ENCODE assay signal across 8 mouse cellular contexts in the genomic region with DNA sequence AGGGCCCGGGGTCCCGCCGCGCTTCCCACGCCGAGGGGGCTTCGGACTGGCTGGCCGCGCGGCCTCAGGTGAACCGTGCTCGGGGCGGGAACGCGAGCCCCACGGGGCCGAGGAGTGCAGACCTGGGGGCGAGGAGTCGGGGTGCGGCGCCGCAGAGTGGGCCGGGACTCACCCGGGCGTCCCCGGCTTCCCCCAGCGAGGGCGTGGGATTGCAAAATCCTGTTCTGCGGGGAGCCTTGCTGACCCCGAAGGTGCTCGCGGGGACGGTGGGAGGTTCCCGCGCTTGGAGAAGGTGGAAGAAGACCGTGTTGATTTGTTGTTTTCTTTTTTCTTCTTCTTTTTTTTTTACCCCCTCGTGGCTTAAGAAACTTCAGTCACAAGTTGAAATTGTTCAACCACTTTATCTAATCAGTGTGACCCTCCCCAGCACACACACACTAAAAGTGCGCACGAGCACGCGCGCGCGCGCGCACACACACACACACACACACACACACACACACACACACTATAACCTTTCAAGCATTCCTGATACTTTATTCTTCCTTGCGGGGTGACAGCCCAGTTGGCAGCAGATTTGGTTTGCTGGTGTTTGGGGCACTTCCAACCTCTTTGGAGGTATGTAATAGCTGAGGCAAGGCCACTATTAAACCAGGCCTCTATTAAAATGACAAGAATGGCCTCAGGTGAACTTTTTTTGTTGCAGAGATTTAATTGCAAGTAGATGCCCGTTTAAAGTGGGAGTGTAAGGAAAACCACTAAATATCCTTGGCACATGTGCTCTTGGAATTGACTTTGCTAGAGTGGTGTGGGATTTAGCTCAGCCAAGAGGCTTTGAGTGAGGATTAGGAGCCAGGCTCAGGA. TPM values are rescaled to one million over a fixed set of nuclear protein-coding genes. Genes with fewer than 3 reads are reported as not detected.
DNase-seq lines count a peak whose midpoint lies in the region; ATAC-seq and TF ChIP-seq lines count a peak whose summit lies in the region.

No protein-coding gene starts in this region.

- H3K4me2 ChIP-seq in forebrain, postnatal 0 days (ENCODE audit: low read depth) = peak overlapping the region; percentile 97
- H3K4me2 ChIP-seq in intestine, embryonic 15.5 days (replicated peaks) = peak overlapping the region; percentile 66
- H3K4me2 ChIP-seq in liver, embryonic 15.5 days = peak overlapping the region; percentile 100
- peak overlapping the region; percentile 84 for H3K4me2 ChIP-seq in neural tube, embryonic 13.5 days

- peak overlapping the region; percentile 54 for H3K27ac ChIP-seq in cerebellum, adult 2 months (ENCODE audit: insufficient read depth, low read length)
- H3K27ac ChIP-seq in forebrain, postnatal 0 days (ENCODE audit: low read depth, low read length) = peak overlapping the region; percentile 84
- peak overlapping the region; percentile 61 for H3K27ac ChIP-seq in intestine, embryonic 15.5 days
- peak overlapping the region; percentile 60 for H3K27ac ChIP-seq in liver, embryonic 15.5 days (replicated peaks)
- peak overlapping the region; percentile 23 for H3K27ac ChIP-seq in neural tube, embryonic 13.5 days (replicated peaks)

- H3K4me1 ChIP-seq in cerebellum, adult 2 months (ENCODE audit: control insufficient read depth, insufficient read depth, low read length) = peaks cover 2% of the 10 kb centered on the region
- peaks cover 11% of the 10 kb centered on the region; the same call in 1 of the 2 replicates for H3K4me1 ChIP-seq in forebrain, postnatal 0 days (ENCODE audit: insufficient read depth)
- peaks cover 12% of the 10 kb centered on the region for H3K4me1 ChIP-seq in intestine, embryonic 15.5 days (replicated peaks)
- peaks cover 56% of the 10 kb centered on the region for H3K4me1 ChIP-seq in liver, embryonic 15.5 days (replicated peaks)
- peaks cover 40% of the 10 kb centered on the region for H3K4me1 ChIP-seq in neural tube, embryonic 13.5 days (replicated peaks)

- H3K27me3 ChIP-seq in cerebellum, adult 2 months (ENCODE audit: control insufficient read depth, insufficient read depth, low read length) = no peaks in the 10 kb centered on the region
- H3K27me3 ChIP-seq in forebrain, postnatal 0 days (ENCODE audit: insufficient read depth, low read length) = no peaks in the 10 kb centered on the region
- H3K27me3 ChIP-seq in intestine, embryonic 15.5 days (replicated peaks) = no peaks in the 10 kb centered on the region
- H3K27me3 ChIP-seq in liver, embryonic 15.5 days = peaks cover 24% of the 10 kb centered on the region
- peaks cover 7% of the 10 kb centered on the region for H3K27me3 ChIP-seq in neural tube, embryonic 13.5 days

- ATAC-seq in forebrain, postnatal 0 days = no peak
- peak; percentile 9 for ATAC-seq in intestine, embryonic 15.5 days
- peak; percentile 2; the same call in 1 of the 2 replicates for ATAC-seq in liver, embryonic 15.5 days (ENCODE audit: insufficient read depth)
- ATAC-seq in neural tube, embryonic 13.5 days (ENCODE audit: low read depth) = no peak; the same call in 1 of the 2 replicates

- TF ChIP-seq CTCF in cerebellum, adult 2 months (IDR thresholded peaks at IDR 0.05; ENCODE audit: borderline replicate concordance, insufficient read depth, low read depth, low read length) = no peak
- TF ChIP-seq CTCF in forebrain, postnatal 0 days (IDR thresholded peaks at IDR 0.05; ENCODE audit: low read depth) = no peak

- H3K9me3 ChIP-seq in forebrain, postnatal 0 days (ENCODE audit: low read length) = no peaks in the 10 kb centered on the region
- H3K9me3 ChIP-seq in intestine, embryonic 15.5 days = no peaks in the 10 kb centered on the region
- no peaks in the 10 kb centered on the region for H3K9me3 ChIP-seq in liver, embryonic 15.5 days (replicated peaks)
- no peaks in the 10 kb centered on the region for H3K9me3 ChIP-seq in neural tube, embryonic 13.5 days

- TF ChIP-seq POLR2A in cerebellum, adult 2 months (IDR thresholded peaks at IDR 0.05; ENCODE audit: borderline replicate concordance, insufficient read depth, low read length) = no peak

- DNase-seq in spleen, postnatal 14 days (ENCODE audit: low spot score in 2 of 2) = peak; percentile 14 to 31
- DNase-seq in spleen, adult 12 weeks (ENCODE audit: low spot score) = no peak
- peak; percentile 51 to 54 for DNase-seq in cerebellum, adult 2 months
- peak; percentile 10 for DNase-seq in forebrain, postnatal 0 days
- DNase-seq in frontal cortex, postnatal 36 days (ENCODE audit: low spot score in 2 of 2) = no peak

- no peaks in the 10 kb centered on the region for H3K36me3 ChIP-seq in forebrain, postnatal 0 days (ENCODE audit: insufficient read depth)
- H3K36me3 ChIP-seq in intestine, embryonic 15.5 days = no peaks in the 10 kb centered on the region
- H3K36me3 ChIP-seq in liver, embryonic 15.5 days (replicated peaks) = no peaks in the 10 kb centered on the region
- H3K36me3 ChIP-seq in neural tube, embryonic 13.5 days = no peaks in the 10 kb centered on the region

- peak overlapping the region; percentile 58 for H3K9ac ChIP-seq in forebrain, postnatal 0 days
- H3K9ac ChIP-seq in intestine, embryonic 15.5 days = peak overlapping the region; percentile 94
- peak overlapping the region; percentile 85 for H3K9ac ChIP-seq in liver, embryonic 15.5 days
- H3K9ac ChIP-seq in neural tube, embryonic 13.5 days = peak overlapping the region; percentile 86

- H3K4me3 ChIP-seq in cerebellum, adult 2 months (replicated peaks; ENCODE audit: insufficient read depth, low read depth, low read length) = peak overlapping the region; percentile 72
- peak overlapping the region; percentile 94 for H3K4me3 ChIP-seq in forebrain, postnatal 0 days (ENCODE audit: low read depth, low read length)
- H3K4me3 ChIP-seq in intestine, embryonic 15.5 days (replicated peaks) = peak overlapping the region; percentile 88
- peak overlapping the region; percentile 88 for H3K4me3 ChIP-seq in liver, embryonic 15.5 days (replicated peaks)
- H3K4me3 ChIP-seq in neural tube, embryonic 13.5 days = peak overlapping the region; percentile 77

- 1% methylated on average over 48 of the region's 48 CpGs for WGBS in cerebellum, adult 2 months
- whole genome bisulfite sequencing in forebrain, postnatal 0 days = 2% methylated on average over 48 of the region's 48 CpGs
- WGBS in intestine, embryonic 15.5 days = under 1% methylated on average over 48 of the region's 48 CpGs
- 1% methylated on average over 48 of the region's 48 CpGs for WGBS in liver, embryonic 15.5 days (ENCODE audit: insufficient replicate concordance)
- WGBS in neural tube, embryonic 13.5 days = under 1% methylated on average over 46 of the region's 48 CpGs

RNA-seq across cellular contexts. Expression of a gene that starts 3.1 kb away (rescaled TPM):
- 80.2 and 89.4 TPM in 2 replicates for polyA plus RNA-seq in cerebellum, adult 2 months (2012; rRNA removed)
- 51.9 and 52.6 TPM in 2 replicates for total RNA-seq in forebrain, postnatal 0 days (2014; rRNA removed)
- 35.9 and 52.3 TPM in 2 replicates for polyA plus RNA-seq in forebrain, postnatal 0 days (2015; fragmentation: Nextera tagmentation; extraction: Ambion mirVana)
- polyA plus RNA-seq in intestine, embryonic 15.5 days (2015; fragmentation: Nextera tagmentation; extraction: Ambion mirVana) = 119 and 133 TPM in 2 replicates
- 26.2 and 28.3 TPM in 2 replicates for polyA plus RNA-seq in liver, embryonic 15.5 days (2015; fragmentation: Nextera tagmentation; extraction: Ambion mirVana)
- polyA plus RNA-seq in neural tube, embryonic 13.5 days (2015; fragmentation: Nextera tagmentation; extraction: Ambion mirVana) = 35.6 and 39.2 TPM in 2 replicates

Comparison
In these comparisons a context has a peak if more than half of its experiments do, and no peak if none do; other contexts are left out.
1. DNase-seq: peak in spleen, postnatal 14 days (2 of 2), cerebellum, adult 2 months (2 of 2) and forebrain, postnatal 0 days (single experiment); none in spleen, adult 12 weeks (single experiment) and frontal cortex, postnatal 36 days (0 of 2).
2. H3K27ac ChIP-seq: peak in every context shown above with its lines; median percentile 84 in forebrain, postnatal 0 days; 61 in intestine, embryonic 15.5 days; 60 in liver, embryonic 15.5 days; 54 in cerebellum, adult 2 months; 23 in neural tube, embryonic 13.5 days.
3. ATAC-seq: peak in intestine, embryonic 15.5 days (single experiment) and liver, embryonic 15.5 days (single experiment); none in forebrain, postnatal 0 days (single experiment) and neural tube, embryonic 13.5 days (single experiment).
4. Peak in every context shown above with its lines, with median percentiles within 50 percentile points of each other: H3K4me3 ChIP-seq, H3K4me2 ChIP-seq and H3K9ac ChIP-seq.